Mouse (Mus musculus): ENCODE measurements at regions not wholly inside any gene's neighbourhood (a gene's known extent, or its start where the extent isn't known, plus 50 kb on each side); places are given as distances from the start of the nearest gene placed in this dataset.

- no peak for DNase-seq (ENCODE audit: low spot score in 2 of 2)
Measured at GRCm38 (mm10) chr1:60665329-60665728, 51.3 kb upstream of the Cd28 start.

- DNase-seq (ENCODE audit: low spot score in 2 of 2): no peak
Measured at GRCm38 (mm10) chr1:60662301-60662986, 54.2 kb upstream of the Cd28 start.

- DNase-seq (ENCODE audit: low spot score in 2 of 2): no peak
Measured at GRCm38 (mm10) chr1:60661857-60662256, 54.7 kb upstream of the Cd28 start.

GRCm38 (mm10) chr1:60659604-60660003 lies 57.0 kb upstream of the Cd28 start:
- no peak for DNase-seq (ENCODE audit: low spot score in 2 of 2)

- no peak for DNase-seq (ENCODE audit: low spot score in 2 of 2)
Measured at GRCm38 (mm10) chr1:60659041-60659440, 57.6 kb upstream of the Cd28 start.

- DNase-seq (ENCODE audit: low spot score in 2 of 2): no peak
Measured at GRCm38 (mm10) chr1:60658383-60658782, 58.2 kb upstream of the Cd28 start.

- no peak for DNase-seq (ENCODE audit: low spot score in 2 of 2)
Measured at GRCm38 (mm10) chr1:60657511-60657910, 59.1 kb upstream of the Cd28 start.

- no peak for DNase-seq (ENCODE audit: low spot score in 2 of 2)
Measured at GRCm38 (mm10) chr1:60656976-60657375, 59.6 kb upstream of the Cd28 start.

- DNase-seq (ENCODE audit: low spot score in 2 of 2): no peak
Measured at GRCm38 (mm10) chr1:60655691-60656595, 60.7 kb upstream of the Cd28 start.

GRCm38 (mm10) chr1:60655206-60655605 lies 61.4 kb upstream of the Cd28 start:
- no peak for DNase-seq (ENCODE audit: low spot score in 2 of 2)

- peak in 1 of 2 experiments; percentile 16 for DNase-seq (ENCODE audit: low spot score in 2 of 2)
Measured at GRCm38 (mm10) chr1:60652570-60653011, 64.0 kb upstream of the Cd28 start.

GRCm38 (mm10) chr1:60650158-60650557 lies 66.4 kb upstream of the Cd28 start:
- no peak for DNase-seq (ENCODE audit: low spot score in 2 of 2)

- no peak for DNase-seq (ENCODE audit: low spot score in 2 of 2)
Measured at GRCm38 (mm10) chr1:60649303-60649850, 67.2 kb upstream of the Cd28 start.

- no peak for DNase-seq (ENCODE audit: low spot score in 2 of 2)
Measured at GRCm38 (mm10) chr1:60646828-60647227, 69.8 kb upstream of the Cd28 start.

- DNase-seq (ENCODE audit: low spot score in 2 of 2): no peak
Measured at GRCm38 (mm10) chr1:60646174-60646573, 70.4 kb upstream of the Cd28 start.

- no peak for DNase-seq (ENCODE audit: low spot score in 2 of 2)
Measured at GRCm38 (mm10) chr1:60645176-60645575, 71.4 kb upstream of the Cd28 start.

GRCm38 (mm10) chr1:60642761-60643160 lies 73.8 kb upstream of the Cd28 start:
- DNase-seq (ENCODE audit: low spot score in 2 of 2): no peak

GRCm38 (mm10) chr1:60642175-60642574 lies 74.4 kb upstream of the Cd28 start:
- DNase-seq (ENCODE audit: low spot score in 2 of 2): no peak

- DNase-seq (ENCODE audit: low spot score in 2 of 2): no peak
Measured at GRCm38 (mm10) chr1:60641324-60641764, 74.4 kb upstream of the Raph1 start.

GRCm38 (mm10) chr1:60639536-60639935 lies 72.6 kb upstream of the Raph1 start:
- no peak for DNase-seq (ENCODE audit: low spot score in 2 of 2)

GRCm38 (mm10) chr1:60639059-60639458 lies 72.2 kb upstream of the Raph1 start:
- no peak for DNase-seq (ENCODE audit: low spot score in 2 of 2)

- no peak for DNase-seq (ENCODE audit: low spot score in 2 of 2)
Measured at GRCm38 (mm10) chr1:60636802-60637452, 70.0 kb upstream of the Raph1 start.
